Mouse (Mus musculus) hindbrain, embryonic 16.5 days (tissue): ENCODE measurements around the gene Gm47791. TPM values are rescaled to one million over a fixed set of nuclear protein-coding genes. Genes with fewer than 3 reads are reported as not detected.
A peak's percentile ranks its signal among the peaks of the same experiment; 100 is the strongest.

Experiments used
- ATAC-seq: fragments of 200-750 bp; cut with Nextera tagmentation; 2 replicates; pipeline ENCODE4 v1.8.0; 2017; ENCODE audit warnings: moderate TSS enrichment, moderate library complexity
- H3K27ac ChIP-seq: fragments of 300-500 bp; sonication (generic); 2 replicates; pipeline ENCODE4 v1.5.1; 2014; ENCODE audit warnings: low read depth, mild to moderate bottlenecking, control low read depth, low read length, moderate library complexity
- H3K27me3 ChIP-seq: fragments of 300-500 bp; sonication (generic); replicated peaks from 2 replicates; pipeline ENCODE4 v1.6.1; 2014; ENCODE audit warnings: low read length; ENCODE audit not compliant: control insufficient read depth, insufficient read depth
- H3K36me3 ChIP-seq: fragments of 300-500 bp; sonication (generic); 2 replicates; pipeline ENCODE4 v1.6.1; 2014; ENCODE audit warnings: mild to moderate bottlenecking, low read length, moderate library complexity, mixed read lengths; ENCODE audit not compliant: control insufficient read depth, insufficient read depth
- H3K4me1 ChIP-seq: fragments of 300-500 bp; sonication (generic); 2 replicates; pipeline ENCODE4 v1.6.1; 2014; ENCODE audit warnings: low read depth, low read length; ENCODE audit not compliant: control insufficient read depth, insufficient read depth
- H3K4me2 ChIP-seq: fragments of 300-500 bp; sonication (generic); 2 replicates; pipeline ENCODE4 v1.6.1; 2014; ENCODE audit warnings: mild to moderate bottlenecking, low read length, control low read depth, moderate library complexity
- H3K4me3 ChIP-seq: fragments of 300-500 bp; sonication (generic); 2 replicates; pipeline ENCODE4 v1.5.1; 2014; ENCODE audit warnings: mild to moderate bottlenecking, low read length, control low read depth, moderate library complexity
- H3K9ac ChIP-seq: fragments of 300-500 bp; sonication (generic); 2 replicates; pipeline ENCODE4 v1.6.1; 2014; ENCODE audit warnings: low read depth, mild to moderate bottlenecking, control low read depth, low read length, moderate library complexity
- H3K9me3 ChIP-seq: fragments of 300-500 bp; sonication (generic); 2 replicates; pipeline ENCODE4 v1.6.1; 2014; ENCODE audit warnings: mild to moderate bottlenecking, low read length, moderate library complexity; ENCODE audit not compliant: control insufficient read depth
- WGBS: fragments of 180-500 bp; shearing (Covaris S2); extraction: QIAGEN DNeasy Blood & Tissue Kit; methylation state at CpG from one replicate; pipeline ENCODE4 v1.1.7; 2014; 5-methylcytosine and 5-hydroxymethylcytosine counted together
- polyA plus RNA-seq: library from polyadenylated mRNA; unstranded; fragments of >200 nt; fragmentation: Nextera tagmentation; extraction: Ambion mirVana; gene quantifications from 2 replicates; pipeline ENCODE4 v1.2.1, GENCODE M21; 2015

The Gm47791 gene
- polyA plus RNA-seq, 1 experiment from 2014 or later = not detected

- Histone ChIP-seq H3K27ac (no peak overlapping the region), H3K4me3 (no peak overlapping the region), H3K9me3 (no peaks in the 10 kb centered on the region), H3K27me3 (no peaks in the 10 kb centered on the region), H3K9ac (no peak overlapping the region), H3K4me2 (no peak overlapping the region), H3K4me1 (no peaks in the 10 kb centered on the region), H3K36me3 (no peaks in the 10 kb centered on the region)
- ATAC-seq = no peak
- 96% methylated on average over 1 of the region's 1 CpGs for WGBS
Observed at GRCm38 (mm10) chr1:82804059-82804458, 33.0 kb upstream of the Gm47791 start.

GRCm38 (mm10) chr1:82803608-82804007, 32.6 kb upstream of the Gm47791 start:
- H3K36me3 ChIP-seq = no peaks in the 10 kb centered on the region
- H3K27ac ChIP-seq = no peak overlapping the region
- no peaks in the 10 kb centered on the region for H3K9me3 ChIP-seq
- H3K9ac ChIP-seq = no peak overlapping the region
- H3K4me2 ChIP-seq = no peak overlapping the region
- WGBS = 77% methylated on average over 7 of the region's 7 CpGs
- H3K27me3 ChIP-seq = no peaks in the 10 kb centered on the region
- H3K4me1 ChIP-seq = no peaks in the 10 kb centered on the region
- no peak for ATAC-seq
- H3K4me3 ChIP-seq = no peak overlapping the region

GRCm38 (mm10) chr1:82801105-82801783, 30.2 kb upstream of the Gm47791 start:
- Histone ChIP-seq H3K36me3 (no peaks in the 10 kb centered on the region), H3K27ac (no peak overlapping the region), H3K4me1 (no peaks in the 10 kb centered on the region), H3K4me2 (no peak overlapping the region), H3K4me3 (no peak overlapping the region), H3K27me3 (no peaks in the 10 kb centered on the region), H3K9ac (no peak overlapping the region), H3K9me3 (no peaks in the 10 kb centered on the region)
- ATAC-seq = peak; percentile 55; the same call in 1 of the 2 replicates
- WGBS = 68% methylated on average over 12 of the region's 12 CpGs

- no peak overlapping the region for H3K9ac ChIP-seq
- no peaks in the 10 kb centered on the region for H3K4me1 ChIP-seq
- H3K27me3 ChIP-seq = no peaks in the 10 kb centered on the region
- H3K4me2 ChIP-seq = no peak overlapping the region
- no peaks in the 10 kb centered on the region for H3K36me3 ChIP-seq
- no peak for ATAC-seq
- no peak overlapping the region for H3K4me3 ChIP-seq
- H3K9me3 ChIP-seq = no peaks in the 10 kb centered on the region
- H3K27ac ChIP-seq = no peak overlapping the region
- WGBS = 79% methylated on average over 4 of the region's 4 CpGs
Observed at GRCm38 (mm10) chr1:82798922-82799321, 27.9 kb upstream of the Gm47791 start.

- Histone ChIP-seq H3K4me1 (no peaks in the 10 kb centered on the region), H3K36me3 (no peaks in the 10 kb centered on the region), H3K4me2 (no peak overlapping the region), H3K9me3 (no peaks in the 10 kb centered on the region), H3K9ac (no peak overlapping the region), H3K27me3 (no peaks in the 10 kb centered on the region), H3K27ac (no peak overlapping the region), H3K4me3 (no peak overlapping the region)
- 54% methylated on average over 5 of the region's 5 CpGs for WGBS
- no peak for ATAC-seq
Observed at GRCm38 (mm10) chr1:82798304-82798703, 27.3 kb upstream of the Gm47791 start.

GRCm38 (mm10) chr1:82797088-82797487, 26.0 kb upstream of the Gm47791 start:
- H3K27me3 ChIP-seq = no peaks in the 10 kb centered on the region
- ATAC-seq = no peak
- H3K4me2 ChIP-seq = no peak overlapping the region
- no peaks in the 10 kb centered on the region for H3K9me3 ChIP-seq
- WGBS = 91% methylated on average over 4 of the region's 4 CpGs
- no peaks in the 10 kb centered on the region for H3K36me3 ChIP-seq
- H3K9ac ChIP-seq = no peak overlapping the region
- H3K4me3 ChIP-seq = no peak overlapping the region
- no peaks in the 10 kb centered on the region for H3K4me1 ChIP-seq
- H3K27ac ChIP-seq = no peak overlapping the region

GRCm38 (mm10) chr1:82795702-82796443, 24.8 kb upstream of the Gm47791 start:
- no peaks in the 10 kb centered on the region for H3K9me3 ChIP-seq
- no peak overlapping the region for H3K27ac ChIP-seq
- 78% methylated on average over 18 of the region's 18 CpGs for WGBS
- H3K4me3 ChIP-seq = no peak overlapping the region
- H3K27me3 ChIP-seq = no peaks in the 10 kb centered on the region
- H3K9ac ChIP-seq = no peak overlapping the region
- no peak overlapping the region for H3K4me2 ChIP-seq
- no peaks in the 10 kb centered on the region for H3K4me1 ChIP-seq
- ATAC-seq = no peak
- H3K36me3 ChIP-seq = no peaks in the 10 kb centered on the region

GRCm38 (mm10) chr1:82795211-82795610, 24.2 kb upstream of the Gm47791 start:
- ATAC-seq = no peak
- H3K27ac ChIP-seq = no peak overlapping the region
- H3K4me2 ChIP-seq = no peak overlapping the region
- 91% methylated on average over 2 of the region's 2 CpGs for WGBS
- no peak overlapping the region for H3K4me3 ChIP-seq
- no peaks in the 10 kb centered on the region for H3K36me3 ChIP-seq
- H3K4me1 ChIP-seq = no peaks in the 10 kb centered on the region
- no peaks in the 10 kb centered on the region for H3K9me3 ChIP-seq
- no peaks in the 10 kb centered on the region for H3K27me3 ChIP-seq
- H3K9ac ChIP-seq = no peak overlapping the region

GRCm38 (mm10) chr1:82793986-82794385, 22.9 kb upstream of the Gm47791 start:
- H3K4me1 ChIP-seq = no peaks in the 10 kb centered on the region
- H3K27me3 ChIP-seq = no peaks in the 10 kb centered on the region
- no peak overlapping the region for H3K4me2 ChIP-seq
- ATAC-seq = no peak; the same call in 1 of the 2 replicates
- no peak overlapping the region for H3K27ac ChIP-seq
- no peak overlapping the region for H3K9ac ChIP-seq
- WGBS = 47% methylated on average over 4 of the region's 4 CpGs
- no peaks in the 10 kb centered on the region for H3K9me3 ChIP-seq
- H3K36me3 ChIP-seq = no peaks in the 10 kb centered on the region
- H3K4me3 ChIP-seq = no peak overlapping the region
